Mouse (Mus musculus): Measurements from ENCODE around the gene Meox1. TPM values are rescaled to one million over a fixed set of nuclear protein-coding genes. Genes with fewer than 3 reads are reported as not detected.

Gene Meox1
- total and polyA plus RNA-seq, 3 experiments, result 5.6 to 7.3 (median 7.2) TPM

GRCm38 (mm10) chr11:101870067-101870765 is 24.0 kb downstream of the Meox1 start:
- intact Hi-C loops (cut with DNase I), result loop anchor here (5.0 kb wide), 1 partner anchor 37 kb away; no protein-coding TSS in a partner anchor
- no peak overlapping the region for H3K9ac ChIP-seq (ENCODE audit: low read depth, low read length)
- peak in 1 of 2 experiments; percentile 37 for DNase-seq
- WGBS, result 36% methylated on average over 18 of the region's 18 CpGs
- no peaks in the 10 kb centered on the region for H3K79me2 ChIP-seq (replicated peaks; ENCODE audit: control insufficient read depth, insufficient read depth, low read length)
- peaks cover 5% of the 10 kb centered on the region for H3K4me1 ChIP-seq (ENCODE audit: control insufficient read depth, insufficient read depth, low read length)
- TF ChIP-seq CTCF (IDR thresholded peaks at IDR 0.05) (no peak), POLR2A (IDR thresholded peaks at IDR 0.05; ENCODE audit: insufficient read depth, low read depth, low read length) (no peak), EP300 (IDR thresholded peaks at IDR 0.05; ENCODE audit: insufficient read depth, low read depth, low read length) (no peak)
- H3K27me3 ChIP-seq (ENCODE audit: control insufficient read depth, insufficient read depth, low read length), result no peaks in the 10 kb centered on the region
- H3K27ac ChIP-seq, result no peak overlapping the region
- no peaks in the 10 kb centered on the region for H3K36me3 ChIP-seq (ENCODE audit: control insufficient read depth, insufficient read depth, low read length)
- H3K4me3 ChIP-seq, result no peak overlapping the region

GRCm38 (mm10) chr11:101867513-101868052 is 26.6 kb downstream of the Meox1 start:
- H3K79me2 ChIP-seq (replicated peaks; ENCODE audit: control insufficient read depth, insufficient read depth, low read length), result no peaks in the 10 kb centered on the region
- no peak overlapping the region for H3K9ac ChIP-seq (ENCODE audit: low read depth, low read length)
- TF ChIP-seq POLR2A (IDR thresholded peaks at IDR 0.05; ENCODE audit: insufficient read depth, low read depth, low read length), result no peak
- TF ChIP-seq EP300 (IDR thresholded peaks at IDR 0.05; ENCODE audit: insufficient read depth, low read depth, low read length), result no peak
- no peak for TF ChIP-seq CTCF (IDR thresholded peaks at IDR 0.05)
- WGBS, result 46% methylated on average over 12 of the region's 12 CpGs
- no peak for DNase-seq
- no peaks in the 10 kb centered on the region for H3K27me3 ChIP-seq (ENCODE audit: control insufficient read depth, insufficient read depth, low read length)
- H3K4me3 ChIP-seq, result no peak overlapping the region
- H3K36me3 ChIP-seq (ENCODE audit: control insufficient read depth, insufficient read depth, low read length), result no peaks in the 10 kb centered on the region
- intact Hi-C loops (cut with DNase I), result no loop called here
- H3K4me1 ChIP-seq (ENCODE audit: control insufficient read depth, insufficient read depth, low read length), result peaks cover 5% of the 10 kb centered on the region
- peak overlapping the region; percentile 28; the same call in 1 of the 2 replicates for H3K27ac ChIP-seq

- Histone ChIP-seq H3K36me3 (ENCODE audit: control insufficient read depth, insufficient read depth, low read length) (no peaks in the 10 kb centered on the region), H3K79me2 (replicated peaks; ENCODE audit: control insufficient read depth, insufficient read depth, low read length) (no peaks in the 10 kb centered on the region), H3K27ac (no peak overlapping the region), H3K9ac (ENCODE audit: low read depth, low read length) (no peak overlapping the region), H3K4me1 (ENCODE audit: control insufficient read depth, insufficient read depth, low read length) (peaks cover 10% of the 10 kb centered on the region), H3K4me3 (no peak overlapping the region), H3K27me3 (ENCODE audit: control insufficient read depth, insufficient read depth, low read length) (no peaks in the 10 kb centered on the region)
- intact Hi-C loops (cut with DNase I), result no loop called here
- DNase-seq, result no peak
- WGBS, result 19% methylated on average over 5 of the region's 5 CpGs
- TF ChIP-seq EP300 (IDR thresholded peaks at IDR 0.05; ENCODE audit: insufficient read depth, low read depth, low read length) (no peak), CTCF (IDR thresholded peaks at IDR 0.05) (no peak), POLR2A (IDR thresholded peaks at IDR 0.05; ENCODE audit: insufficient read depth, low read depth, low read length) (no peak)
Observed at GRCm38 (mm10) chr11:101858742-101859141, 35.4 kb downstream of the Meox1 start.

- H3K4me1 ChIP-seq (ENCODE audit: control insufficient read depth, insufficient read depth, low read length), result peaks cover 10% of the 10 kb centered on the region
- 26% methylated on average over 9 of the region's 9 CpGs for WGBS
- TF ChIP-seq POLR2A (IDR thresholded peaks at IDR 0.05; ENCODE audit: insufficient read depth, low read depth, low read length), result no peak
- TF ChIP-seq CTCF (IDR thresholded peaks at IDR 0.05), result no peak
- no peak for TF ChIP-seq EP300 (IDR thresholded peaks at IDR 0.05; ENCODE audit: insufficient read depth, low read depth, low read length)
- H3K27ac ChIP-seq, result peak overlapping the region; percentile 51
- peak in 1 of 2 experiments; percentile 63 for DNase-seq
- H3K4me3 ChIP-seq, result no peak overlapping the region
- H3K27me3 ChIP-seq (ENCODE audit: control insufficient read depth, insufficient read depth, low read length), result no peaks in the 10 kb centered on the region
- H3K9ac ChIP-seq (ENCODE audit: low read depth, low read length), result no peak overlapping the region
- intact Hi-C loops (cut with DNase I), result no loop called here
- no peaks in the 10 kb centered on the region for H3K79me2 ChIP-seq (replicated peaks; ENCODE audit: control insufficient read depth, insufficient read depth, low read length)
- no peaks in the 10 kb centered on the region for H3K36me3 ChIP-seq (ENCODE audit: control insufficient read depth, insufficient read depth, low read length)
Observed at GRCm38 (mm10) chr11:101855950-101856712, 38.0 kb downstream of the Meox1 start.

- 30% methylated on average over 7 of the region's 7 CpGs for WGBS
- TF ChIP-seq POLR2A (IDR thresholded peaks at IDR 0.05; ENCODE audit: insufficient read depth, low read depth, low read length) (no peak), EP300 (IDR thresholded peaks at IDR 0.05; ENCODE audit: insufficient read depth, low read depth, low read length) (0 out of 2 replicates have a peak, but pooled peaks have one; percentile 60)
- H3K36me3 ChIP-seq (ENCODE audit: control insufficient read depth, insufficient read depth, low read length), result no peaks in the 10 kb centered on the region
- peaks cover 17% of the 10 kb centered on the region for H3K4me1 ChIP-seq (ENCODE audit: control insufficient read depth, insufficient read depth, low read length)
- H3K4me3 ChIP-seq, result no peak overlapping the region
- H3K27me3 ChIP-seq (ENCODE audit: control insufficient read depth, insufficient read depth, low read length), result no peaks in the 10 kb centered on the region
- intact Hi-C loops (cut with DNase I), result loop anchor here (1.0 to 2.0 kb wide), 2 partner anchors 30 kb away; no protein-coding TSS in a partner anchor
- DNase-seq, result peak in 1 of 2 experiments; percentile 43
- H3K9ac ChIP-seq (ENCODE audit: low read depth, low read length), result no peak overlapping the region
- peak overlapping the region; percentile 61 for H3K27ac ChIP-seq
- no peaks in the 10 kb centered on the region for H3K79me2 ChIP-seq (replicated peaks; ENCODE audit: control insufficient read depth, insufficient read depth, low read length)
Observed at GRCm38 (mm10) chr11:101851042-101851441, 43.1 kb downstream of the Meox1 start.
